Mouse (Mus musculus) heart, embryonic 10.5 days (tissue): Measurements from ENCODE around the gene Jade2. TPM values are rescaled to one million over a fixed set of nuclear protein-coding genes. Genes with fewer than 3 reads are reported as not detected.
"Not testable (repeated sequence)": the region's sequence is repeated elsewhere in the genome, so short reads cannot be mapped to it uniquely, and the experiment has no call there.

Experiments
- DNase-seq: peaks from one replicate; pipeline ENCODE4 v3.0.0-alpha.2; 2017; ENCODE audit warnings: low spot score
- H3K27ac ChIP-seq: fragments of 300-500 bp; sonication (generic); 2 replicates; pipeline ENCODE4 v1.5.1; 2016; ENCODE audit warnings: mild to moderate bottlenecking
- H3K27me3 ChIP-seq: fragments of 300-500 bp; sonication (generic); 2 replicates; pipeline ENCODE4 v1.6.1; 2016; ENCODE audit warnings: mild to moderate bottlenecking; ENCODE audit not compliant: poor library complexity, insufficient read depth, severe bottlenecking
- H3K36me3 ChIP-seq: fragments of 300-500 bp; sonication (generic); 2 replicates; pipeline ENCODE4 v1.6.1; 2016; ENCODE audit warnings: mild to moderate bottlenecking, moderate library complexity
- H3K4me1 ChIP-seq: fragments of 300-500 bp; sonication (generic); 2 replicates; pipeline ENCODE4 v1.6.1; 2016; ENCODE audit warnings: mild to moderate bottlenecking
- H3K4me3 ChIP-seq: fragments of 300-500 bp; sonication (generic); 2 replicates; pipeline ENCODE4 v1.5.1; 2016; ENCODE audit warnings: mild to moderate bottlenecking, moderate library complexity
- H3K9me3 ChIP-seq: fragments of 300-500 bp; sonication (generic); 2 replicates; pipeline ENCODE4 v1.6.1; 2016; ENCODE audit warnings: mild to moderate bottlenecking, moderate library complexity
- WGBS: fragments of 180-500 bp; shearing (Covaris S2); methylation state at CpG from one replicate; pipeline ENCODE4 v1.1.7; 2016; 5-methylcytosine and 5-hydroxymethylcytosine counted together
- polyA plus RNA-seq: library from polyadenylated mRNA; unstranded; fragments of >200 nt; fragmentation: Nextera tagmentation; extraction: Ambion mirVana; gene quantifications from 2 replicates; pipeline ENCODE4 v1.2.1, GENCODE M21; 2016

The Jade2 gene
- polyA plus RNA-seq, 1 experiment from 2014 or later: 0.82 TPM

GRCm38 (mm10) chr11:51790662-51791061 lies 66.8 kb downstream of the Jade2 start:
- peaks cover 58% of the 10 kb centered on the region for H3K36me3 ChIP-seq
- no peak overlapping the region for H3K27ac ChIP-seq
- no peaks in the 10 kb centered on the region for H3K27me3 ChIP-seq
- WGBS: 94% methylated on average over 7 of the region's 7 CpGs
- H3K4me1 ChIP-seq: no peaks in the 10 kb centered on the region
- no peak for DNase-seq
- H3K9me3 ChIP-seq: no peaks in the 10 kb centered on the region
- H3K4me3 ChIP-seq: no peak overlapping the region

- peaks cover 62% of the 10 kb centered on the region for H3K36me3 ChIP-seq
- H3K27me3 ChIP-seq, H3K4me3 ChIP-seq, H3K4me1 ChIP-seq, H3K27ac ChIP-seq, DNase-seq, H3K9me3 ChIP-seq: not testable (repeated sequence)
- 87% methylated on average over 4 of the region's 4 CpGs for WGBS
Measured at GRCm38 (mm10) chr11:51789735-51790134, 67.7 kb downstream of the Jade2 start.

DNA sequence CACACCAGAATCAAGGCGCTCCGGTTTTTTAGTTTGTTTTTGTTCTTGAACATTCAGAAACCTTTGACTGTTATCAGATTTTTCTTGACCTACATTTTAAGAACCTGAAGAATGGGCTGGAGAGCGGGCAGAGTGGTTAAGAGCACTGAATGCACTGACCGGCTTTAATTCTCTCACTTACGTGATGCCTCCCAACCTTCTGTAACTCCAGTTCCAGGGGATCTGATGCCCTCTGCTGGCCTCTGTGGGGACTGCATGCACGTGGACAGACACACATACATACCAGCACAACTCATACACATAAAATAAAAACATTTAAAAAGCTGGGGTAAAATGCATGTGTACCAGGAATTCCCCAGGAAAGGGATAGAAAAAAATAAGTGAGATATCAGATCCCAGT lies 71.5 kb downstream of the Jade2 start:
- H3K36me3 ChIP-seq: peaks cover 79% of the 10 kb centered on the region
- no peak overlapping the region for H3K27ac ChIP-seq
- WGBS: 89% methylated on average over 6 of the region's 6 CpGs
- H3K27me3 ChIP-seq: no peaks in the 10 kb centered on the region
- no peaks in the 10 kb centered on the region for H3K9me3 ChIP-seq
- H3K4me3 ChIP-seq: no peak overlapping the region
- no peak for DNase-seq
- H3K4me1 ChIP-seq: no peaks in the 10 kb centered on the region

GRCm38 (mm10) chr11:51782721-51783120 lies 74.7 kb downstream of the Jade2 start:
- peaks cover 69% of the 10 kb centered on the region for H3K36me3 ChIP-seq
- H3K4me1 ChIP-seq: no peaks in the 10 kb centered on the region
- no peak overlapping the region for H3K4me3 ChIP-seq
- no peak overlapping the region for H3K27ac ChIP-seq
- H3K27me3 ChIP-seq: no peaks in the 10 kb centered on the region
- 91% methylated on average over 6 of the region's 6 CpGs for WGBS
- H3K9me3 ChIP-seq: no peaks in the 10 kb centered on the region
- no peak for DNase-seq

DNA sequence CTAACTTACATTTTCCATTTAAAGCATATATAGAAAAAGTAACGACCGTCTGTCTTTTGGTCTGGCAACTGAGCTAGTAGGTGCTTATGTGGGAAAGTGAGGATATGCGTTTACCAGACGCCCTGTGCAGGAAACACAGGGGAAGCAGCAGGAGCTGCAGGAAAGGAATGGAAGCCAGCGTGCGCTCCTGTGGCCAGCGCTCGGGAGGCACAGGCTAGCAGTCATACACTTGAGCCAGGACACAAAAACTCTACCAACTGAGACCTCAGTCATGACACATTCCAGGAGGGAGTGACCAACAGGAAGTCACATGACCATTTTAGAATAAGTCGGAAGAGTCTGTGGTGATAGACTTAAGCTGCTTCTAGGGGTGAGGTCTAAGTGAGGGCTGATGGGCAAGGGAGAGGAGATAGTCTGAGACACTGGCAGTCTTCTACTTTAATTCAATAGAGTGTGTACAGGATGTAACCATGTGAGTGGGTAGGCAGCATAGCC lies 76.6 kb downstream of the Jade2 start:
- WGBS: 84% methylated on average over 9 of the region's 9 CpGs
- H3K4me1 ChIP-seq: no peaks in the 10 kb centered on the region
- H3K27ac ChIP-seq: no peak overlapping the region
- no peak for DNase-seq
- H3K4me3 ChIP-seq: no peak overlapping the region
- no peaks in the 10 kb centered on the region for H3K9me3 ChIP-seq
- peaks cover 54% of the 10 kb centered on the region for H3K36me3 ChIP-seq
- H3K27me3 ChIP-seq: no peaks in the 10 kb centered on the region

- H3K9me3 ChIP-seq: no peaks in the 10 kb centered on the region
- H3K4me1 ChIP-seq: no peaks in the 10 kb centered on the region
- H3K4me3 ChIP-seq: no peak overlapping the region
- DNase-seq: no peak
- 90% methylated on average over 5 of the region's 5 CpGs for WGBS
- H3K36me3 ChIP-seq: peaks cover 42% of the 10 kb centered on the region
- H3K27ac ChIP-seq: no peak overlapping the region
- no peaks in the 10 kb centered on the region for H3K27me3 ChIP-seq
Measured at GRCm38 (mm10) chr11:51777478-51777877, 80.0 kb downstream of the Jade2 start.

DNA sequence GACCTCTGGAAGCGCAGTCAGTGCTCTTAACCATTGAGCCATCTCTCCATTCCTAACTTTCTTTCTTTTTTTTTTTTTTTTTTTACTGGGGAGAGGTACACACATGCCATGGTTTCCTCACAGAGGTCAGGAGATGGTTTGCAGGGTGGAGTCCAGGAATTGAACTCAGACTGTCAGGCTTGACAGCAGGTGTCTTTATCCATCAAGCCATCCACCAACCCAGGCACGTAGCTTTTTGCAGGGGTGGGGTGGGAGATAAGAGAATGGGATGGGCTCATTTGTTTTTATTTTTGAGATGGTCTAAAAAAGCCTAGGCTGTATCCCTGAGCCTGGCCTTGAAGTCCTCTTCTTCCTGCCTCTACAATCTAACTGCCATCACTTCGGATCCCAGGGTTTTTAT lies 81.9 kb downstream of the Jade2 start:
- H3K27me3 ChIP-seq: no peaks in the 10 kb centered on the region
- H3K4me3 ChIP-seq: no peak overlapping the region
- WGBS: 87% methylated on average over 3 of the region's 3 CpGs
- H3K9me3 ChIP-seq: no peaks in the 10 kb centered on the region
- no peak for DNase-seq
- H3K36me3 ChIP-seq: peaks cover 26% of the 10 kb centered on the region
- H3K27ac ChIP-seq: no peak overlapping the region
- no peaks in the 10 kb centered on the region for H3K4me1 ChIP-seq

DNA sequence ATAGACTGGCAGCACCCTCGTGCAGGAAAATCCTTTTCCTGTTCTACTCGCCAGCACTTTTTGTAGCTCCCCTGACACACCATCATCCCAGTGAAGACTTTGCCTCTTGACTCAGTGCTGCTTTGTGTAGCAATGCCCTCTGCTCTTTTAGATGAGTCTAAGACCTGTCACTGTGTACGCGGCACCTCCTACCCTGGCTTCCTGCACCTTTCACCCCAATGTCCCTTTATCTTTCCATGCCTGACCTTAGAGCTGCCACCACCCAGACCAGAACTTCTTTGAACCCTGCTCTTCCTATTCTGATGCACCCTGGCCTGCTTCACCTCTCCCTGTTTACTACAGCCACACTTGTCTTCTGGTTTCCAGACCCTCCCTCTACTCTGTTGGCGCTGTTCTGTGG lies 89.2 kb downstream of the Jade2 start:
- Histone ChIP-seq H3K27me3 (no peaks in the 10 kb centered on the region), H3K9me3 (no peaks in the 10 kb centered on the region), H3K4me1 (peaks cover 19% of the 10 kb centered on the region), H3K27ac (no peak overlapping the region), H3K4me3 (no peak overlapping the region), H3K36me3 (peaks cover 13% of the 10 kb centered on the region; the same call in 1 of the 2 replicates)
- 68% methylated on average over 5 of the region's 5 CpGs for WGBS
- DNase-seq: no peak

DNA sequence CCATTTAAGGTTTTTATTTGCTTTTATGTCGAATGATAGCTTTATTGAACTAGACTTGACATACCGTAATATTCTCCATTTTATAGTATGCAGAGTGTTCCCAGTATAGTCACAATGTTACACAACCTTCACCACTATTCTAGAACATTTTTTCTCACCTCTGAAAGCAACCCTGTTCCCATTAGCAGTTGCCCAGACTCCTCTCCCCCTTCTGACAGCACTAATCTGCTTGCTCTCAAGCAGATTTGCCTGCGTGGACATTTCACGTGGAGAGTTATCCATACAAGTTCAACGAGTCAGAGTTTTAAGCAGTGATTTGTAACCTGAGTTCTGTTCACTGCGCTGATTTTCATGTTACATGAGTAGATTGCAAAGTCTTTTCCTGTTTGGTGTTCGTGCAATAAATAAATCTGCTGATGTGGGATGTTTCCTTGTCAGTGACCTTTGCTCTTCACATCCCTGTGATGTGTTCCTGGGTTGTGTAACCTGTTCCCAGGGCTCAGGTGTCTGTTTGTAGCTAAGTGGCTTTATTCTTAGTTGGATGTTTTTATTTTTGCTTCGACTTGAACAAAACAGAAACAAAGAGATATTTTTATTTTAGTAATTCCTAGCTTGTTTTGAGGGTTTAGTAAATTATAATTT lies 89.8 kb downstream of the Jade2 start:
- Histone ChIP-seq H3K4me1 (peaks cover 19% of the 10 kb centered on the region), H3K27ac (no peak overlapping the region), H3K4me3 (no peak overlapping the region), H3K27me3 (no peaks in the 10 kb centered on the region), H3K36me3 (peaks cover 10% of the 10 kb centered on the region; the same call in 1 of the 2 replicates), H3K9me3 (no peaks in the 10 kb centered on the region)
- DNase-seq: no peak
- 78% methylated on average over 8 of the region's 8 CpGs for WGBS

- 0 out of 2 replicates have a peak, but pooled peaks cover 4% of the 10 kb centered on the region for H3K36me3 ChIP-seq
- 85% methylated on average over 4 of the region's 4 CpGs for WGBS
- DNase-seq: no peak
- peaks cover 19% of the 10 kb centered on the region for H3K4me1 ChIP-seq
- H3K4me3 ChIP-seq: peak overlapping the region; percentile 94; the same call in 1 of the 2 replicates
- no peaks in the 10 kb centered on the region for H3K9me3 ChIP-seq
- no peak overlapping the region for H3K27ac ChIP-seq
- H3K27me3 ChIP-seq: 0 out of 2 replicates have a peak, but pooled peaks cover 5% of the 10 kb centered on the region
Measured at GRCm38 (mm10) chr11:51764816-51765215, 92.6 kb downstream of the Jade2 start.

DNA sequence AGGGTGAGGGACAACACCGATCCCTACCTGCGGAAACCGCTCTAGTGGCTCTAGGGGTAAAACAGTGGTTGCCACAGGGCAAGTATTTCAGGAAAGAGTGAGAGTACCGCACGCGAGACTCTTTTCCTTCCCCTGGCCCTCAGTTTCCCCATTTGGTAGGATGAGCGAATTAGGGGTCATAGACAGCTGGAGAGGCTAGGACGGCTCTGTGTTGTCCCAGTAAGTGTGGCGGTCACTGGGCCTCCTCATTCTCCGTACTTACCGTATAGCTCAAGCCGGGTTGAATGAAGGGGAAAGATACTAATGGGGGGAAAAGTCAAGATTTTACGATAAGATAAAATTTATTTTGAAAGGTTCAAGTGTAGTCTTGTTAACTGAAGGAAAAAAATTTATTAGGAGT lies 93.5 kb downstream of the Jade2 start:
- Histone ChIP-seq H3K4me1 (peaks cover 19% of the 10 kb centered on the region), H3K27me3 (0 out of 2 replicates have a peak, but pooled peaks cover 5% of the 10 kb centered on the region), H3K27ac (peak overlapping the region; percentile 90), H3K9me3 (no peaks in the 10 kb centered on the region), H3K36me3 (0 out of 2 replicates have a peak, but pooled peaks cover 4% of the 10 kb centered on the region), H3K4me3 (peak overlapping the region; percentile 94)
- DNase-seq: no peak
- WGBS: 5% methylated on average over 13 of the region's 13 CpGs
